Mouse (Mus musculus) brain, embryonic 14.5 days (tissue): ENCODE data around the gene Preb.

Experiments used
- CTCF ChIP-seq: fragments of 200-500 bp; IDR thresholded peaks from 2 replicates; pipeline ENCODE4 v1.5.1; 2012; ENCODE audit warnings: inconsistent platforms, mild to moderate bottlenecking, moderate library complexity, borderline replicate concordance; ENCODE audit not compliant: insufficient read depth, insufficient read length; ENCODE audit errors: extremely low read depth
- POLR2A ChIP-seq: fragments of 200-500 bp; IDR thresholded peaks from 2 replicates; pipeline ENCODE4 v1.6.1; 2012; ENCODE audit warnings: mild to moderate bottlenecking, inconsistent platforms, borderline replicate concordance; ENCODE audit not compliant: poor library complexity, insufficient read depth, insufficient read length, severe bottlenecking; ENCODE audit errors: extremely low read depth

- TF ChIP-seq CTCF: no peak
- TF ChIP-seq POLR2A: no peak
Observed at GRCm38 (mm10) chr5:30909300-30909659, 50.9 kb downstream of the Preb start.
